Mouse (Mus musculus): Measurements from ENCODE around the gene Rbfox3. TPM values are rescaled to one million over a fixed set of nuclear protein-coding genes. Genes with fewer than 3 reads are reported as not detected.

The Rbfox3 gene
- 68.4 and 69.4 TPM in 2 replicates for polyA plus RNA-seq (2015; fragmentation: Nextera tagmentation; extraction: Ambion mirVana)

- H3K4me2 ChIP-seq (ENCODE audit: low read length): no peak within 1 kb of the TSS; the same call in 1 of the 2 replicates
- 48% methylated on average over 4 of the region's 4 CpGs for WGBS
- no peak within 1 kb of the TSS for H3K27ac ChIP-seq (ENCODE audit: low read depth, low read length)
- no peaks in the 10 kb centered on the region for H3K27me3 ChIP-seq (replicated peaks; ENCODE audit: control insufficient read depth, insufficient read depth, low read length)
- no peaks in the 10 kb centered on the region for H3K9me3 ChIP-seq (ENCODE audit: control insufficient read depth, low read length)
- H3K4me3 ChIP-seq (ENCODE audit: low read length): no peak within 1 kb of the TSS
- H3K9ac ChIP-seq (ENCODE audit: low read depth, low read length): no peak within 1 kb of the TSS
- 0 out of 2 replicates have a peak, but pooled peaks have one; percentile 6 for ATAC-seq
- no peaks in the 10 kb centered on the region for H3K36me3 ChIP-seq (ENCODE audit: control insufficient read depth, insufficient read depth, low read length)
- H3K4me1 ChIP-seq (ENCODE audit: control insufficient read depth, insufficient read depth, low read depth, low read length): peaks cover 29% of the 10 kb centered on the region
Observed at GRCm38 (mm10) chr11:118911307-118912070, at the start of gene Rbfox3. Gene Rbfox3, minus strand, starts transcription at chr11:118911597.

GRCm38 (mm10) chr11:118960649-118961048, 49.3 kb upstream of the Rbfox3 start:
- Histone ChIP-seq H3K4me3 (ENCODE audit: low read length) (no peak overlapping the region), H3K27ac (ENCODE audit: low read depth, low read length) (no peak overlapping the region), H3K4me1 (ENCODE audit: control insufficient read depth, insufficient read depth, low read depth, low read length) (peaks cover 29% of the 10 kb centered on the region), H3K9me3 (ENCODE audit: control insufficient read depth, low read length) (no peaks in the 10 kb centered on the region), H3K4me2 (ENCODE audit: low read length) (no peak overlapping the region), H3K9ac (ENCODE audit: low read depth, low read length) (no peak overlapping the region), H3K36me3 (ENCODE audit: control insufficient read depth, insufficient read depth, low read length) (no peaks in the 10 kb centered on the region), H3K27me3 (replicated peaks; ENCODE audit: control insufficient read depth, insufficient read depth, low read length) (no peaks in the 10 kb centered on the region)
- WGBS: 37% methylated on average over 3 of the region's 3 CpGs
- ATAC-seq: peak; percentile 48

- peak overlapping the region; percentile 36; the same call in 1 of the 2 replicates for H3K9ac ChIP-seq (ENCODE audit: low read depth, low read length)
- no peaks in the 10 kb centered on the region for H3K9me3 ChIP-seq (ENCODE audit: control insufficient read depth, low read length)
- 36% methylated on average over 14 of the region's 14 CpGs for WGBS
- peak overlapping the region; percentile 64 for H3K27ac ChIP-seq (ENCODE audit: low read depth, low read length)
- peak; percentile 76 for ATAC-seq
- H3K4me3 ChIP-seq (ENCODE audit: low read length): no peak overlapping the region
- H3K27me3 ChIP-seq (replicated peaks; ENCODE audit: control insufficient read depth, insufficient read depth, low read length): no peaks in the 10 kb centered on the region
- peaks cover 31% of the 10 kb centered on the region for H3K4me1 ChIP-seq (ENCODE audit: control insufficient read depth, insufficient read depth, low read depth, low read length)
- H3K4me2 ChIP-seq (ENCODE audit: low read length): no peak overlapping the region
- H3K36me3 ChIP-seq (ENCODE audit: control insufficient read depth, insufficient read depth, low read length): no peaks in the 10 kb centered on the region
Observed at GRCm38 (mm10) chr11:118957070-118957471, 45.7 kb upstream of the Rbfox3 start.

GRCm38 (mm10) chr11:118955016-118955415, 43.6 kb upstream of the Rbfox3 start:
- peaks cover 24% of the 10 kb centered on the region for H3K4me1 ChIP-seq (ENCODE audit: control insufficient read depth, insufficient read depth, low read depth, low read length)
- no peak overlapping the region for H3K27ac ChIP-seq (ENCODE audit: low read depth, low read length)
- ATAC-seq: no peak
- H3K4me3 ChIP-seq (ENCODE audit: low read length): no peak overlapping the region
- 42% methylated on average over 6 of the region's 6 CpGs for WGBS
- no peaks in the 10 kb centered on the region for H3K9me3 ChIP-seq (ENCODE audit: control insufficient read depth, low read length)
- no peaks in the 10 kb centered on the region for H3K27me3 ChIP-seq (replicated peaks; ENCODE audit: control insufficient read depth, insufficient read depth, low read length)
- no peak overlapping the region for H3K4me2 ChIP-seq (ENCODE audit: low read length)
- H3K9ac ChIP-seq (ENCODE audit: low read depth, low read length): no peak overlapping the region
- H3K36me3 ChIP-seq (ENCODE audit: control insufficient read depth, insufficient read depth, low read length): no peaks in the 10 kb centered on the region

- no peaks in the 10 kb centered on the region for H3K27me3 ChIP-seq (replicated peaks; ENCODE audit: control insufficient read depth, insufficient read depth, low read length)
- no peaks in the 10 kb centered on the region for H3K36me3 ChIP-seq (ENCODE audit: control insufficient read depth, insufficient read depth, low read length)
- no peak for ATAC-seq
- 94% methylated on average over 8 of the region's 8 CpGs for WGBS
- H3K4me1 ChIP-seq (ENCODE audit: control insufficient read depth, insufficient read depth, low read depth, low read length): peaks cover 2% of the 10 kb centered on the region; the same call in 1 of the 2 replicates
- H3K9me3 ChIP-seq (ENCODE audit: control insufficient read depth, low read length): no peaks in the 10 kb centered on the region
- H3K27ac ChIP-seq (ENCODE audit: low read depth, low read length): no peak overlapping the region
- H3K4me2 ChIP-seq (ENCODE audit: low read length): no peak overlapping the region
- no peak overlapping the region for H3K9ac ChIP-seq (ENCODE audit: low read depth, low read length)
- no peak overlapping the region for H3K4me3 ChIP-seq (ENCODE audit: low read length)
Observed at GRCm38 (mm10) chr11:118945868-118946267, 34.5 kb upstream of the Rbfox3 start.

- no peak overlapping the region for H3K4me2 ChIP-seq (ENCODE audit: low read length)
- ATAC-seq: no peak
- H3K27ac ChIP-seq (ENCODE audit: low read depth, low read length): no peak overlapping the region
- peaks cover 5% of the 10 kb centered on the region; the same call in 1 of the 2 replicates for H3K4me1 ChIP-seq (ENCODE audit: control insufficient read depth, insufficient read depth, low read depth, low read length)
- no peaks in the 10 kb centered on the region for H3K27me3 ChIP-seq (replicated peaks; ENCODE audit: control insufficient read depth, insufficient read depth, low read length)
- no peak overlapping the region for H3K9ac ChIP-seq (ENCODE audit: low read depth, low read length)
- H3K9me3 ChIP-seq (ENCODE audit: control insufficient read depth, low read length): no peaks in the 10 kb centered on the region
- 32% methylated on average over 5 of the region's 5 CpGs for WGBS
- H3K4me3 ChIP-seq (ENCODE audit: low read length): no peak overlapping the region
- H3K36me3 ChIP-seq (ENCODE audit: control insufficient read depth, insufficient read depth, low read length): no peaks in the 10 kb centered on the region
Observed at GRCm38 (mm10) chr11:118941268-118941667, 29.9 kb upstream of the Rbfox3 start.

GRCm38 (mm10) chr11:118940539-118940938, 29.1 kb upstream of the Rbfox3 start:
- Histone ChIP-seq H3K4me1 (ENCODE audit: control insufficient read depth, insufficient read depth, low read depth, low read length) (peaks cover 5% of the 10 kb centered on the region; the same call in 1 of the 2 replicates), H3K27ac (ENCODE audit: low read depth, low read length) (no peak overlapping the region), H3K9me3 (ENCODE audit: control insufficient read depth, low read length) (no peaks in the 10 kb centered on the region), H3K4me2 (ENCODE audit: low read length) (no peak overlapping the region), H3K36me3 (ENCODE audit: control insufficient read depth, insufficient read depth, low read length) (no peaks in the 10 kb centered on the region), H3K9ac (ENCODE audit: low read depth, low read length) (no peak overlapping the region), H3K27me3 (replicated peaks; ENCODE audit: control insufficient read depth, insufficient read depth, low read length) (no peaks in the 10 kb centered on the region), H3K4me3 (ENCODE audit: low read length) (no peak overlapping the region)
- ATAC-seq: peak; percentile 56
- WGBS: 39% methylated on average over 11 of the region's 11 CpGs

GRCm38 (mm10) chr11:118939731-118940130, 28.3 kb upstream of the Rbfox3 start:
- Histone ChIP-seq H3K27ac (ENCODE audit: low read depth, low read length) (no peak overlapping the region), H3K27me3 (replicated peaks; ENCODE audit: control insufficient read depth, insufficient read depth, low read length) (no peaks in the 10 kb centered on the region), H3K9ac (ENCODE audit: low read depth, low read length) (no peak overlapping the region), H3K9me3 (ENCODE audit: control insufficient read depth, low read length) (no peaks in the 10 kb centered on the region), H3K4me1 (ENCODE audit: control insufficient read depth, insufficient read depth, low read depth, low read length) (peaks cover 5% of the 10 kb centered on the region; the same call in 1 of the 2 replicates), H3K4me2 (ENCODE audit: low read length) (no peak overlapping the region), H3K36me3 (ENCODE audit: control insufficient read depth, insufficient read depth, low read length) (no peaks in the 10 kb centered on the region), H3K4me3 (ENCODE audit: low read length) (no peak overlapping the region)
- WGBS: 84% methylated on average over 4 of the region's 4 CpGs
- ATAC-seq: no peak

- 56% methylated on average over 1 of the region's 1 CpGs for WGBS
- no peaks in the 10 kb centered on the region for H3K27me3 ChIP-seq (replicated peaks; ENCODE audit: control insufficient read depth, insufficient read depth, low read length)
- no peaks in the 10 kb centered on the region; the same call in 1 of the 2 replicates for H3K4me1 ChIP-seq (ENCODE audit: control insufficient read depth, insufficient read depth, low read depth, low read length)
- no peak overlapping the region for H3K9ac ChIP-seq (ENCODE audit: low read depth, low read length)
- no peak overlapping the region for H3K4me3 ChIP-seq (ENCODE audit: low read length)
- H3K4me2 ChIP-seq (ENCODE audit: low read length): no peak overlapping the region
- no peaks in the 10 kb centered on the region for H3K36me3 ChIP-seq (ENCODE audit: control insufficient read depth, insufficient read depth, low read length)
- H3K27ac ChIP-seq (ENCODE audit: low read depth, low read length): no peak overlapping the region
- no peak for ATAC-seq
- H3K9me3 ChIP-seq (ENCODE audit: control insufficient read depth, low read length): peaks cover under 1% of the 10 kb centered on the region; the same call in 1 of the 2 replicates
Observed at GRCm38 (mm10) chr11:118934925-118935324, 23.5 kb upstream of the Rbfox3 start.

Data from hindbrain, embryonic 16.5 days (tissue).